9 mouse cellular contexts compared by ENCODE assay signal in genomic region chr15:78528726-78529411, GRCm38 (mm10). TPM values are rescaled to one million over a fixed set of nuclear protein-coding genes. Genes with fewer than 3 reads are reported as not detected.
A peak's percentile ranks its signal among the peaks of the same experiment; 100 is the strongest.
DNase-seq lines count a peak whose midpoint lies in the region; ATAC-seq and TF ChIP-seq lines count a peak whose summit lies in the region.
"Had no signal": no experiment of that assay in that cellular context is flagged by ENCODE, and none has a peak within 500 bp of the region (broad histone marks: within the 10 kb centered on the region; RNA-seq: fewer than 3 reads in every experiment).

No protein-coding gene starts in this region.

- no peak for DNase-seq in layer of hippocampus, adult 2 months (ENCODE audit: low spot score in 2 of 2)
- no peak for DNase-seq in layer of hippocampus, adult 9-11 months
- peak; percentile 49 to 70 for DNase-seq in heart, postnatal 36 days
- DNase-seq in limb, embryonic 10.5 days (ENCODE audit: low spot score), result peak; percentile 41
- DNase-seq in spleen, postnatal 14 days (ENCODE audit: low spot score in 2 of 2), result no peak
- DNase-seq in urinary bladder, postnatal 14 days (ENCODE audit: low spot score), result no peak

- peak overlapping the region; percentile 73 for H3K4me2 ChIP-seq in embryonic facial prominence, embryonic 13.5 days
- H3K4me2 ChIP-seq in neural tube, embryonic 13.5 days, result peak overlapping the region; percentile 52

- peak overlapping the region; percentile 71 for H3K9ac ChIP-seq in embryonic facial prominence, embryonic 13.5 days
- peak overlapping the region; percentile 69 for H3K9ac ChIP-seq in neural tube, embryonic 13.5 days

- TF ChIP-seq CTCF in layer of hippocampus, adult 2 months (conservative IDR thresholded peaks at IDR 0.05), result no peak

- peaks cover 13% of the 10 kb centered on the region; the same call in 1 of the 2 replicates for H3K36me3 ChIP-seq in embryonic facial prominence, embryonic 13.5 days
- H3K36me3 ChIP-seq in limb, embryonic 10.5 days, result no peaks in the 10 kb centered on the region
- H3K36me3 ChIP-seq in neural tube, embryonic 13.5 days, result no peaks in the 10 kb centered on the region

- no peaks in the 10 kb centered on the region; the same call in 1 of the 2 replicates for H3K27me3 ChIP-seq in embryonic facial prominence, embryonic 13.5 days
- H3K27me3 ChIP-seq in limb, embryonic 10.5 days (ENCODE audit: low read depth, poor library complexity, severe bottlenecking), result peaks cover 12% of the 10 kb centered on the region
- H3K27me3 ChIP-seq in neural tube, embryonic 13.5 days, result no peaks in the 10 kb centered on the region; the same call in 1 of the 2 replicates
- H3K27me3 ChIP-seq: Patski had no signal

- peak overlapping the region; percentile 55 for H3K4me3 ChIP-seq in layer of hippocampus, adult 2 months
- H3K4me3 ChIP-seq in embryonic facial prominence, embryonic 13.5 days, result peak overlapping the region; percentile 43
- H3K4me3 ChIP-seq in limb, embryonic 10.5 days, result peak overlapping the region; percentile 52
- H3K4me3 ChIP-seq in neural tube, embryonic 13.5 days, result peak overlapping the region; percentile 25

- 40% methylated on average over 11 of the region's 11 CpGs for WGBS in embryonic facial prominence, embryonic 13.5 days
- WGBS in limb, embryonic 10.5 days, result 52% methylated on average over 11 of the region's 11 CpGs
- WGBS in neural tube, embryonic 13.5 days, result 55% methylated on average over 11 of the region's 11 CpGs

- H3K4me1 ChIP-seq in embryonic facial prominence, embryonic 13.5 days, result peaks cover 42% of the 10 kb centered on the region
- peaks cover 54% of the 10 kb centered on the region for H3K4me1 ChIP-seq in limb, embryonic 10.5 days
- H3K4me1 ChIP-seq in neural tube, embryonic 13.5 days (replicated peaks), result peaks cover 30% of the 10 kb centered on the region

- intact Hi-C loops in heart, postnatal 36 days (cut with DNase I), result loop anchor here (1.0 to 5.0 kb wide), 2 partner anchors 9 to 357 kb away; partner anchors contain the start of gene Ift27

- H3K9me3 ChIP-seq in embryonic facial prominence, embryonic 13.5 days, result no peaks in the 10 kb centered on the region
- no peaks in the 10 kb centered on the region for H3K9me3 ChIP-seq in limb, embryonic 10.5 days (replicated peaks)
- H3K9me3 ChIP-seq in neural tube, embryonic 13.5 days, result no peaks in the 10 kb centered on the region

- no peak for ATAC-seq in embryonic facial prominence, embryonic 13.5 days (ENCODE audit: insufficient number of reproducible peaks, insufficient read depth, low FRiP score, low TSS enrichment, low read depth)
- ATAC-seq in neural tube, embryonic 13.5 days (ENCODE audit: low read depth), result no peak
- ATAC-seq: Patski had no signal

- peak overlapping the region; percentile 93 for H3K27ac ChIP-seq in layer of hippocampus, adult 2 months
- H3K27ac ChIP-seq in embryonic facial prominence, embryonic 13.5 days, result peak overlapping the region; percentile 83
- peak overlapping the region; percentile 90 for H3K27ac ChIP-seq in limb, embryonic 10.5 days
- peak overlapping the region; percentile 54 for H3K27ac ChIP-seq in neural tube, embryonic 13.5 days (replicated peaks)

RNA-seq across cellular contexts. Expression of gene C1qtnf6, which starts 2.3 kb away (rescaled TPM):
- total RNA-seq in layer of hippocampus, adult 2 months (2021), result 1 to 10 TPM; 4.5 to 5.2 TPM
- 38.6 and 41.2 TPM in 2 replicates for polyA plus RNA-seq in embryonic facial prominence, embryonic 13.5 days (2015; fragmentation: Nextera tagmentation; extraction: Ambion mirVana)
- total RNA-seq in heart, postnatal 36 days (2021), result 10 to 100 TPM; 26.2 to 41.8 TPM
- 10.9 and 14.6 TPM in 2 replicates for polyA plus RNA-seq in limb, embryonic 10.5 days (2016; fragmentation: Nextera tagmentation; extraction: Ambion mirVana)
- 7.4 and 8.5 TPM in 2 replicates for polyA plus RNA-seq in neural tube, embryonic 13.5 days (2015; fragmentation: Nextera tagmentation; extraction: Ambion mirVana)

RNA-seq across cellular contexts. Expression of gene Sstr3, which starts 15.6 kb away (rescaled TPM):
- 10 to 100 TPM; 25.2 to 25.8 TPM for total RNA-seq in layer of hippocampus, adult 2 months (2021)
- 0.45 TPM in 1 of 2 replicates, not detected in the other for polyA plus RNA-seq in embryonic facial prominence, embryonic 13.5 days (2015; fragmentation: Nextera tagmentation; extraction: Ambion mirVana)
- not detected for total RNA-seq in heart, postnatal 36 days (2021)
- not detected in 2 replicates for polyA plus RNA-seq in limb, embryonic 10.5 days (2016; fragmentation: Nextera tagmentation; extraction: Ambion mirVana)
- 0.25 and 0.29 TPM in 2 replicates for polyA plus RNA-seq in neural tube, embryonic 13.5 days (2015; fragmentation: Nextera tagmentation; extraction: Ambion mirVana)

RNA-seq across cellular contexts. Expression of gene Il2rb, which starts 33.8 kb away (rescaled TPM):
- total RNA-seq in layer of hippocampus, adult 2 months (2021), result under 1 TPM in 1 of 2 experiments, not detected in 1; 0.20 TPM
- polyA plus RNA-seq in embryonic facial prominence, embryonic 13.5 days (2015; fragmentation: Nextera tagmentation; extraction: Ambion mirVana), result 0.28 and 0.30 TPM in 2 replicates
- under 1 TPM; 0.39 to 0.54 TPM for total RNA-seq in heart, postnatal 36 days (2021)
- polyA plus RNA-seq in limb, embryonic 10.5 days (2016; fragmentation: Nextera tagmentation; extraction: Ambion mirVana), result 0.04 TPM in 1 of 2 replicates, not detected in the other
- 0.06 TPM in 1 of 2 replicates, not detected in the other for polyA plus RNA-seq in neural tube, embryonic 13.5 days (2015; fragmentation: Nextera tagmentation; extraction: Ambion mirVana)

RNA-seq across cellular contexts. Expression of gene Rac2, which starts 43.7 kb away (rescaled TPM):
- total RNA-seq in layer of hippocampus, adult 2 months (2021), result 1 to 10 TPM; 2.2 to 3.7 TPM
- 13.3 and 13.4 TPM in 2 replicates for polyA plus RNA-seq in embryonic facial prominence, embryonic 13.5 days (2015; fragmentation: Nextera tagmentation; extraction: Ambion mirVana)
- 1 to 10 TPM; 2.7 to 7.4 TPM for total RNA-seq in heart, postnatal 36 days (2021)
- polyA plus RNA-seq in limb, embryonic 10.5 days (2016; fragmentation: Nextera tagmentation; extraction: Ambion mirVana), result 4.3 and 4.4 TPM in 2 replicates
- 6.4 and 8.8 TPM in 2 replicates for polyA plus RNA-seq in neural tube, embryonic 13.5 days (2015; fragmentation: Nextera tagmentation; extraction: Ambion mirVana)
- polyA plus RNA-seq: Patski had no signal

Comparison
In these comparisons a context has a peak if more than half of its experiments do, and no peak if none do; other contexts are left out.
1. DNase-seq: peak in heart, postnatal 36 days (2 of 2) and limb, embryonic 10.5 days (single experiment); none in layer of hippocampus, adult 2 months (0 of 2), layer of hippocampus, adult 9-11 months (single experiment), spleen, postnatal 14 days (0 of 2) and urinary bladder, postnatal 14 days (single experiment).
2. Peak in every context shown above with its lines, with median percentiles within 50 percentile points of each other: H3K27ac ChIP-seq and H3K4me3 ChIP-seq.